Mouse (Mus musculus): Measurements from ENCODE around the gene Epb41l5.

Epb41l5 gene

DNA sequence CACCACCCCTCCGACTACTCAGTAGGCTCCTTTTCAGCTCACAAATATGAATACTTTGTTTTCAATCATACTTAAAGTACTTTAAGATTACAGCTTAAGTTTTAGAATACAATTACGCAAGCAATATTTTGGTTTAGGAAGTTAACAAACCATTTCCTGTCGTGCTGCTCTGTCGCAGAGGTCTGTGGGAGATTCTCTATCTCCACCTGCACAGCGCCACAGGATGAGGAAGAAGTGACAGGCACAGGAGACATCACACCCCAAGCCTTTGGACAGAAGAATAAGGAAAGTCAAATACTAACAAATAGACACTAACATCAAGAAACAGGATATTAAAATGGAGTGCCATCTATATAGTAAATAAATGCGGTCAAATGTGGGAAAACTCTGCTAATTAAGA is 49.9 kb downstream of the Epb41l5 start:
- DNase-seq (ENCODE audit: extremely low read depth, insufficient read length, low spot score), result no peak

DNA sequence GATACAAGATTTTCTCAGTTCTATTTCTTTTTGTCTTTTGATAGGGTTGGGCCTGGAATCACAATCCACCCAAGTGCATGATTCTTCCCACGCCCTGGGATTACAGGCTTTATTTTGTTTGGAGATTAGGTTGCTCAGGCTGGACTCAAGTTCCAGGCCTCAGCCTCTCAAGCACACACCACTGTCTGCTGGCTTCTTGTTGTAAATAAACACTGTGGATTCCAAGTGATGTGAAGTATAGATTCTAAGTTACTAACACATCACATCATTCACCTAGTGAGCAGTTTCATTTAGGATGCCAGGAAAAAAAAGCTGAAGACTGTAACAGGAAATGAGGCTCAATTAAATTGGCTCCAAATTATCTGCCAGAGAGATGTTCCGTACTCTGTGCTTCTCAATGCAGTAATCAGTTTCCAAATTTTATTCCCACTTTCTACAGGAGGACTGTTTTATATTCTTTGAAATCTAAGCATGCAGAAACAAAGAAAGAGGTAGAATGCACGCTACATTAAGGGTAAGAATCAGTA is 51.8 kb downstream of the Epb41l5 start:
- no peak for DNase-seq (ENCODE audit: extremely low read depth, insufficient read length, low spot score)

DNA sequence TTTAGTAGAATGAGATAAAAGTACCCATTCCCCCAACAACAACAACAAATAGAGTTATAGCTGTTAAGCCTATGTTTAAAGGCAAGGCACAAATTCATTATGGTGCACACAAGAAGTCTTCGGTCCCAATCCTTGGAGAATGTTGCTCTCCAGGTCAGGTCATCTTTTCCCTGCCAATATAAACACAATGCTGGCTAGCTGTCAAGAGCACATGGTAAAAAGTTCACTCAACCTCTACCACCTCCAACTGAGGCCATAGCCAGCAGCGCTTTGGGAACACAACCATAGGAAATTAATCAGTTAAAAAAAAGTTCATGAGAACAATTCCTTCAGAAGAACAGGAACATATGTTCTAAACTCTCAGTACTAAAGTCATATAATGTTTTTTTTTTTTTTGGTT is 58.8 kb downstream of the Epb41l5 start:
- no peak for DNase-seq (ENCODE audit: extremely low read depth, insufficient read length, low spot score)

DNA sequence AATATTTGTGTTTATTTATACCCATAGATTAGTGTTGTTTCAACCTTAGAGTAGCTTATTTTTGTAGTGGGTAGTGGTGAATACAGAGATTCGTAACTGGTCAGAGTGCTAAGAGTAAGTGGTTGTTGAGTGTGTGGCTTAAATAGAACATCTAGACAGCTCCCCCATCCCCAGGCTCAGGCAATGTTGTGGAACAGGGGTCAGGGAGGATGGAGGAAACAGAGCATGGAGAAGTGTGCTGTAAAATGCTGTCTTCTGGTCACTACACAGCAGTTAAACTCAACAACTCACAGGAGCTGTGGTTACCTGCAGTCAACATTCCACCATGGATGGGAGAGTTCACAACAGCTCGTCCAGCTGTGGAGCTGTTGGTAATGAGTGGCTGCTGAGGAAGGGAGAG is 63.8 kb downstream of the Epb41l5 start:
- no peak for DNase-seq (ENCODE audit: extremely low read depth, insufficient read length, low spot score)

DNA sequence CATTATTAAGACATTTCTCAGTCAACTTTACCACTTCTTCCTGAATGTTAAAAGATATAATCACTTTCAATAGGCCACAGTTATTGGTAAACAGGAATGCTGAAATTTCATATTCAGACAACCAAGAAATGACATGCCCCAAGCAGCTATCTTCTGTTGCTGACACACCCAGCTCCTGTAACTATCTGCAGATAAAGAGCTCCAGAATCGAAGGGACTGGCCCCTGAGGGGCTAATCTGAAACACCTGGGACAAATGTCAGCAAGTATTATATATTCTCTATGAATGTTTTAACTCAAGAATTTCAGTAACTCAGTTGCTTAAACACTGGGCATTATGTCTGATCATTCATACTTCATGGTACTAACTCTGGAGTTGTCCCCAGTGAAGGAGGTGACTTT is 78.7 kb downstream of the Epb41l5 start:
- DNase-seq (ENCODE audit: extremely low read depth, insufficient read length, low spot score), result no peak

DNA sequence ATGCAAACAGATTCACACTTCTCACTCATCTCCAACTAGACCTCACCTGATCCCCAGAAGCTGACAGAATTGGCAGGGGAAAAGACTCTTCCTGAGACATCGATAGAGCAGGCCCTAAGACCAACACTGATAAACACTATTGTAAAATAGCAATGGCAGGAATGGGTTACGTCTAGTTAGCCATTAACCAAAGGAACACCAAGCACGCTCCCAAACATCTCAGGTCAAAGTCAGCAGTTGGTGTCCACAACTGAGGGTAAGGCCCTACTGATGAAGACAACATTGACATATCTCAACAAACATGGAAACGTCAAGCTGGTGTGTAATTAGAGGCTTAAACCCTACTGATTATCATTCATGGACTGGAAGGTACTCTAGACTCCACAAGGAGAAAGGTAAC is 83.3 kb downstream of the Epb41l5 start:
- DNase-seq (ENCODE audit: extremely low read depth, insufficient read length, low spot score), result no peak

DNA sequence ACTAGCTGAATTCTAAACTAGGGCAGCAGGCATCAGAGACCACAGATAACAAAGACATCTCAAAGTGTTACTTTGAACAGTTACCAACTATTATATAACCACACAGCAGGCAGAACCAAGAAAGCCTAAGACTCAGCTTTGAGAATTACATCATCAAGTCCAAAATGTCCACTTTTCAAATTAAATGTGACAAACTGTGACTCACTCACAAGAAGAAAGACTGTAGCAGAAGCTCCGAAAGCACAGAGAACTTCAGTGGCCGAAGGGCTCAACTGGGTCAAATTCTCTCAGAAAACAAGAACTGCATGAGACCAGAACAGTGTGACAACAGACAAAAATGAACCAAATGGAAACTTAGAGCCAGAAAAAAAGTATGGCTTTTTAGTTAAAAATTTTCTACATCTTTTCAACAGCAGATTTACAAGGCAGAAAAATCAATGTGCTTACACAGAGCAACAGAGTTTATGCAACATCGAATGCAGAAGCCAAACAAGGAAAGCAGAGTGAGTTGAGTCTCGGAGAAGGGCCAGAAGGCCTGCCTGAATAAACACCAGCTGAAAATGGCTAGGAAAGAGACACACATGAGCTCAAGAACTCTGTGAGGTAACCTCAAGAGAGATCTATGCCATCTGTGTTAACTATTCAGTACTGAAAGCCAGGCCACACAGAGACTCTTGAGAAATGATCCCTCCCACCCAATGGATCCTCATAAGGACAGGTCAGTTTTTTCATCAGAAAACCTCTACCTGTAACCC is 91.0 kb downstream of the Epb41l5 start:
- DNase-seq (ENCODE audit: extremely low read depth, insufficient read length, low spot score), result no peak

DNA sequence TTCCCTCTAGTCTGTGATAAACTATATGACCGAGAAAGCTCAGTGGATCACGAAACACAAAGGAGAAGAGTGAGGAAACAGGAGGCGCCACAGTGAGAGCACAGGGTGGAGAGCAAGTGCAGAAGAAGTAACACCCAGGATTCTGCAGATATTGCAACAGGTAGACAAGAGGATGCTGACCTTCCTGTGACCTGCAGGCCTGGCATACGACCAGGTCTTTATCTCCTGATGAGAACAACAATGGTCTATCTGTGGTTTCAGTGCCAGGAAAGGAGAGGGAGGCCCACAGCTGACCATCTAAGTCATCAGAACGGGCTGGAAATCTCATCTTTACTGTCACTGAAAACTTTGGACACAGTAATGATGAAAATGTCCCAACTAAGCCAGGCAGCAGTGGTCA is 93.1 kb downstream of the Epb41l5 start:
- DNase-seq (ENCODE audit: extremely low read depth, insufficient read length, low spot score), result no peak

DNA sequence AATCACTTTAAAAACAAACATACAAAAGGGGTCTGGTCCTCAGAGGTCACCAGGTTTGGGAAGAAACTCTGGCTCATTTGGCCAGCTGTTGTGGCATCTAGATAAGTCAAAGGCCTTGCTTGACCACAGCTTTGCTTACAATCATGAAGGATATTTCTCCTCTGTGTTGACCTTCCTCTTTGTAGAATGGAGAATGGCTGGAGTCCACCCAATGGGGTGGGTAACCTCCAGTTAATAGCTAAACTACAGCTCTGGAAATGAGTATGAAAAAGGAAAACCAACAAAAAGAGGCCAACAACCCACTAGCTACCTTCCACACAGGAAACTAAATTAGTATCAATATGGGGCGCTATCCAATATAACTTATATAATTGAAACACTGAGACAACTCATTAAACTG is 97.1 kb downstream of the Epb41l5 start:
- DNase-seq (ENCODE audit: extremely low read depth, insufficient read length, low spot score), result no peak

DNA sequence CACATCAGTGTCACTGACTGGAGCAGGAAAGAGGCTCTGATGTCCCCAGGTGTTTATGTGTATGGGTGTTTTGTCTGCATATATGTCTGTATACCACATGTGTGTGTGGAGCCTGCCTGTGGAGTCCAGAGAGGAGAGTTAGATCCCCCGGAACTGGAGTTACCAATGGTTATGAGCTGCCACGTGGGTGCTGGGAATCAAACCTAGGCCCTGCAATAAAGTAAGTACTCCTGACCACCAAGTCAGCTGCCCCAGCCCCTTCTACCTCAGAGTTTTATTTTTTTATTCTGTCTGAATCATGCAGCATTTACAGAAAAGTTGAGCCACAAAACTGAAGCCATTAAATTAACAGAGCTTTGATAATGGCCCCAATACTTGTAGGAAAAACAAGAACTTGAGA is 98.7 kb downstream of the Epb41l5 start:
- DNase-seq (ENCODE audit: extremely low read depth, insufficient read length, low spot score), result no peak

DNA sequence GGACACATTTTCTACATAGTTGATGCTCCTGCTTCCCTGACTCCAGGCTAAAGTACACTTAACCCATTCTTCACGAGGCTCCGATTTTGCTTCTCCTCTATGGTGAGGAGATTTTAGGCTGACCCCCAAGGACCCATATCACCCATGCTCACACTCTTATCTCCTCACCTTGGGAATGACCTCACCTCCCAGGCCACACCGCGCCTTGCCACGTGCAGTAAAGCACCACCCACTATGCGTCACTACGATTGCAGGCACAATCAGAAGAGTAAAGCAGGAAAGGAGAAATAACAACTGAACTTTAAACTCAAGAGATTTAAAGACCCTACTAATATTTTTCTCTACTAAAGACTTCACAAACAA is 99.5 kb downstream of the Epb41l5 start:
- DNase-seq (ENCODE audit: extremely low read depth, insufficient read length, low spot score), result no peak

DNA sequence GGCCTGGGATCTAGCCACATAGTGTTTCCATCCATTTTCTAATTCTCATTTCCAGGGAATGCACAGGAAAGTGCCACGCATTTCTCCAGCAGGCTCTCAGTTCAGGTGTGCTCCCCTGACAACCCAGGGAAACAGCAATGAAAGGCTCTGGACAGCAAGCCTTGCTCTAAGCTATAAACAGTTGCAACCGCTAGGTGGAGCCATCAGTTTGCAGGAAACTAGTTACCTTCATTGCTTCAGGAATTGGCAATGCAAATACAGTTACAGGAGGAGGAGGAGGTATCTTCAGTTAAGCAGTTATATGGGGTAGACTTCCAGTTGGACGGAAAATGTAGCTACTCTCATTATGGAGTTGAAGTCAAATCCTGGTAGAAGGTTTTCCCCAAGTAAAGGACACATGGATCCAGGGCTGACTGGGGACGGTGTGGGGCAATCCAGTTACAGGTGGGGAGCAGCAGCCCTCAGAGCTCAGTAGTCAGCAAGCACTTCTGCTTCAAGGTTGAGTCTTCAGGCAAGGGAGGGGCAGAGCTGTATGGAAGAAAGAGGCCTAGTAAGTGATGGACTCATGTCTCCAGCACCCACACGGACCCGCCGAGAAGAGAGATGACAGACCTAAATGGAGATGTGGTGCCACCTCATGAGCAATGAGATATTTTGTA is 100.0 kb downstream of the Epb41l5 start:
- no peak for DNase-seq (ENCODE audit: extremely low read depth, insufficient read length, low spot score)

DNA sequence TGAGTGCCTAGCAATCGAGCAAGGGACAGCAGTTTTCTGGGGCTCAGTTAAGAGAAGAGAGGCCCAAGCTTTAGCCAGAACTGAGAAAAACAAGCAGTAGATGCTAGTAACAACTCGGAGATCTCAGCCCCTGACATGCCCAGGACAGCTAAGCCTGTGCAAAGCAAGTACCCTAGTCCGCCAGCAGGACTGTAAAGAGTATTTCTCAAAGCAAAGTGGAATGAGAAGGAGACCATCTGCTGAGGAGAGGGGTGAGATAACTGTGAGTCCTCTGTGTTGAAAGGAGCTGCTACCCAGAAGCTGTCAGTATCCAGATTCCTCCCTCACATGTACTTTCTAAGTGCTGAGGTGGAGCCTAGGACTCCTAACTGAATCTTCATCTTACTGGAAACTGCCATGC is 102.3 kb downstream of the Epb41l5 start:
- no peak for DNase-seq (ENCODE audit: extremely low read depth, insufficient read length, low spot score)

DNA sequence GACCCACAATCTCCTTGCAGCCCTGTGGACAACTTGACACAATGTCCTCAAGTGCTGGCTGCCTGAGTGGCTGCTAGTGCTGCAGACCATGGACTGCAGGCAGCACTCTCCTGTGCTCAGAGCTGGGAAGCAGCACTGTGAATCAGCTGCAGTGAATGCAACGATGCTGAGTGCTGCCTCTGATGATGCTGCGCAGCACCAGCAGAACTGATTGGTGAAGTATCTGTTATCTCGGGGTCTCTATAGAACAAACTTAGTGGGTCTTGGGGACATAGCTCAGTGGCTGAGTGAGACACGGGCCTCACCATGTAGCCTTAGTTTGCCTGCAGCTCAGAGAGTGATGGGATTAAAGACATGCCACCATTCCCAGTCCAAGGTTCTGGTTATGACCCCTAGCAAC is 103.1 kb downstream of the Epb41l5 start:
- DNase-seq (ENCODE audit: extremely low read depth, insufficient read length, low spot score), result no peak

DNA sequence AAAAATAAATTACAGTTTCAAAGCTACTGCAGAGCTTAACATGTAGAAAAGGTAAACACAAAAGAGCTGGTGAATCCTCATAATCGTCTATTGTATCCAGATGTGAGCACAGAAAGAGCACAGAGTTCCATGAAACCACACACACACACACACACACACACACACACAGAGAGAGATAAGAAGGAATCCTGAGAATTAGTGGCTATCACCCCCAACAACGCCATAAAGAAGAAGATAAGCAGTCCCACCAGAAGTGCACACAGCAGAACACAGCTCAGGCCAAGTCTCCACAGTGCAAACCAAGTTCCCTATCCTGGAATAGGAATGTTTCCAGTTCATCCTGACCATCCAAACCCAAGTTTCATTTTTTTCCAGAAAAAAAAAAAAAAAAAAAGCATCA is 103.6 kb downstream of the Epb41l5 start:
- DNase-seq (ENCODE audit: extremely low read depth, insufficient read length, low spot score), result no peak

DNA sequence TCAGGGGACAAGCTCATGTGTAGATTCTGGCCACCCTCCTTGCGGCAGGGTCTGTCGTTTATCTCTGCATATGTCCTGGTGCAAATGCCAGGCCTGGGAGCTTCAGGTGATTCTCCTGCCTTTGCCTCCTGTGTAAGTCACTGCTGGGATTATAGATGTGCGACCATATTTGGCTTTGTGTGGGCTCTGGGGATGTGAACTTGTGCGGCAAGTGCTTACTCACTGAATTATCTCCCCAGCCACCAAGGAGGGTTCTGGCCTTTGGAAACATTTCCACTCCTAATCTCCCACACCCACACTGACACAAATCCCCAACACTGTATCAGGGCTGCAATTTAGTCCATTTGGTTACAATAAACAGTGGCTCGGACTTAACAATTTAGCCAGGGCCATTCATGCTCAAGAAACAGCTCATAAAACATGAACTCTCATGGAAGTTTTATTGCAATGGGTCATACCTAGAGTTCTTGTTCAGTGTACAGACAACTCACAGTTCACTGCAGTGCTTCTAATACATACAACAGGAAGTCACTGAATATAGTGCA is 104.1 kb downstream of the Epb41l5 start:
- DNase-seq (ENCODE audit: extremely low read depth, insufficient read length, low spot score), result no peak

DNA sequence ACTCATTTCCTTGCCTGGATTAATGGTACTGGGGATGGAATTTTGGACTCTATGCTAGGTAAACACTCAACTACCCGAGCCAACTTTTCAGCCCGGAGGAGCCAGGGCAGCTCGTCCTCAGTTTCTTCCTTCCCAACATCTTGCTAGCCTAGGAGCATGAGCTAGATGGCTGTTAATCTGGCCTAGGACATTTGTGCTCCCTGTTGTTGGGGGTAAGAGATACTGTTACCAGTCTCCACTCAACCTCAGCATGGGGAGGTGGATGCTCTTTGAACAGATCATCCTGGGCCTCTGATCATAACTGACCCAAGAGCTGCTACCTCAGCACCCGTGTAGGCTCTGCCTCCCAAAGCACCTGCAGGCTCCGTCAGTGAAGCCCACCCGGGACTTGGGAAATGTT is 105.5 kb downstream of the Epb41l5 start:
- DNase-seq (ENCODE audit: extremely low read depth, insufficient read length, low spot score), result no peak

DNA sequence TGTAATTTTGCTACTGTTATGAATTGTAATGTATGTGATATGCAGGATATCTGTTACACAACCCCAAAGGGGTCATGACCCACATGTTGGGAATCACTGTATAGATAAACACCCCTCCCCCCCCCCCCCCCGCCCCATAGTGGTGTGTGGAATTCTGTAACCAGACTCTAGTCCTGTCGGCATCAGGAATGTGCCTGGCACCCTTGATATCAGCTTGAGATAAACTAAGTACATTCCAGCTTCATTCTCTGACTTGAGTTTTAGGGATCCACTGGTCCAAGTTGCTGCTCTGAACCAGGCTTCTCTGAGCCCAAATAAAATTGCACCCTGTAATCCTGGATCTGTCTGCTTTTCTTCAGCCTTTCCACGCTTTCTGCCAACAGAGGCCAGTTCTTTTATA is 107.2 kb downstream of the Epb41l5 start:
- DNase-seq (ENCODE audit: extremely low read depth, insufficient read length, low spot score), result no peak

DNA sequence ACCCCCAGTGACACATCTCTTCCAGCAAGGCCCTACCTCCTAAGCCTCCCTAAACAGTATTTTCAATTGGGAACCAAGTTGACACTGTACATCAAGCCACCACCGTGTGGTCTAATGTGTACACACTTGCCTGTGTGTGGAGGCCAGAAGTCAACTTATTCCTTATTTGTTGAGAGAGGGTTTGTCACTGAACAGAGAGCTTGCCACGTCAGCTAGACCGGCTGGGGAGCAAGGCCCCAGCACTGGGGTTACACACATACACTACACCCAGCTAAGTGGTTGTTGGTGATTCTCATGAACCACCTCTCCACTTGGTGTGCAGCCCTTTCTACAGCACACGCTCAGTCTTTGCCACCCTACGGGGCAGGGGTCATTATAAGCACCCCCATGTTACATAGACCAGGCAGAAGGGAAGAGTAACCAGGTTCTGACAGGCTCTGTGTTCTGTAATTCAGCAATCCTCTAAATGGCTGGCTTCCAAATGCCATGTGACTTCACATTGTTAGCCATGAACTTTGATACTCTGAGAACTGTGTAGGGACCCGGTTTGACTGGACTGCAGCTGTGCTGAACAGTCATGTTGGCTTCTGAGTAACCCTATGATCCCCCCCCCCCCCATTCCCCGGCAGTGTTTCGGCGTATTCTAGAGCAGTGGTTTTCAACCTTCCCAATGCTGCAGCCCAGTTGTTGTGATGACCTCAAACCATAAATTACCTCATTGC is 107.8 kb downstream of the Epb41l5 start:
- no peak for DNase-seq (ENCODE audit: extremely low read depth, insufficient read length, low spot score)

DNA sequence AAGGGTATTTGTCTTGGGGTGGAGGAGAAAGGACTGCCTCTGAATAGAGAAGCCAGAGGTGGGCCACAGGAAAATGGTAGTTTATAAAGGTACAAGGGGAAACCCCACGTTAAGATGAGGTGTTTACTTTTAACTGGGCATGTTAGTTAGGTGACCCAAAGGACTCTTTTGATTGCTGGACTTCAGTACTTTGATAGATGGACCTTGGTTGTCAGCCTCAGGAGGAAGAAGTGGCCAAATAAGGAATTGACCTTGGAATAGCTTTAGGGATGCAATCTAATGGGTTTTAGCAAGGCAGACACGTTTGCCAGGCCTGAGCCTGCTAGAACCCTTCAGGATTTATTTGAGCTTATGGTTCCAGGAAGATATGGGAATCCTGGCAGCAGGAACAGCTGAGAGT is 109.5 kb downstream of the Epb41l5 start:
- DNase-seq (ENCODE audit: extremely low read depth, insufficient read length, low spot score), result no peak

DNA sequence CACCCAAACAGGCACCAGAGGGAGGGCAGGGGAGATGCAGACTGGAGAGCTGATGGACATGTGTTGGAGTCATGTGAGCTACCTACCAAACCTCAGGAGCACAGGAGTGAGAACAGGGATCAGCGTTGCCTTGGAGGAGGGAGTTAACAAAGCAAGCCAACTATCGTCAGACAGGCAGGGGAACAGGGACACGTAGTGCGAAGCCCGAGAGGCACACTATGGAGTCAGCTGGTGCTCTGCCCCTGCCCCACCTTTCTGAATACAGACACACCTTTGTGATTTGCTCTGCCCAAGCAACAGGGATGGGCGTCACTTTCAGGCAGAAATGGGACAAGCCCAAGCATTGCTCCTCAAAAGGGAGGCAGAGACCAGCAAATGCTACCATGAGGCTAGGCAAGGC is 111.1 kb downstream of the Epb41l5 start:
- DNase-seq (ENCODE audit: extremely low read depth, insufficient read length, low spot score), result no peak

DNA sequence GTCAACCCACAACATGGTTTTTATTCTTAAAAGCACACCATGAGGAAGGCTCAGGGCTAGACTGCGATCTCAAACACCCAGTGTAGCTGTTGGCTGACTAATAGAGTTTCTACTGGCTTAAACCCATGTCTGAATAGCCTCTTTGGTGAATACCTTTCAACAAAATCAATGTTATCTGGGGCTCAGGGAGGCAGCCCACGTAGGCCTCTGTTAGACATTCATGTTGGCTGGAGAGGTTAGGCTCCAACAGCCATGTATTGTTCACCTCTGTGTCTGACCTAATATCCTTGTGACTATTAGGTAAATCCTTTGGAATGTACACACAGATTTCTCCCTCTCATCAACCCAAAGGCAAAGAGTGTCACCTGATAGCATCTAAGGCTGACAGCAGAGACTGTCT is 112.7 kb downstream of the Epb41l5 start:
- no peak for DNase-seq (ENCODE audit: extremely low read depth, insufficient read length, low spot score)

Data from 3134 (cell line).